Mouse (Mus musculus) ES-E14 (cell line): ENCODE data around the gene Gne.
A peak's percentile ranks its signal among the peaks of the same experiment; 100 is the strongest.

Experiments
- HCFC1 ChIP-seq: IDR thresholded peaks from 2 replicates; pipeline ENCODE4 v1.6.1; 2012; ENCODE audit warnings: low read length, inconsistent platforms, borderline replicate concordance; ENCODE audit not compliant: insufficient read depth
- ZC3H11A ChIP-seq: IDR thresholded peaks from 2 replicates; pipeline ENCODE4 v1.6.1; 2012; ENCODE audit warnings: low read depth, mild to moderate bottlenecking, inconsistent platforms, low read length, borderline replicate concordance

DNA sequence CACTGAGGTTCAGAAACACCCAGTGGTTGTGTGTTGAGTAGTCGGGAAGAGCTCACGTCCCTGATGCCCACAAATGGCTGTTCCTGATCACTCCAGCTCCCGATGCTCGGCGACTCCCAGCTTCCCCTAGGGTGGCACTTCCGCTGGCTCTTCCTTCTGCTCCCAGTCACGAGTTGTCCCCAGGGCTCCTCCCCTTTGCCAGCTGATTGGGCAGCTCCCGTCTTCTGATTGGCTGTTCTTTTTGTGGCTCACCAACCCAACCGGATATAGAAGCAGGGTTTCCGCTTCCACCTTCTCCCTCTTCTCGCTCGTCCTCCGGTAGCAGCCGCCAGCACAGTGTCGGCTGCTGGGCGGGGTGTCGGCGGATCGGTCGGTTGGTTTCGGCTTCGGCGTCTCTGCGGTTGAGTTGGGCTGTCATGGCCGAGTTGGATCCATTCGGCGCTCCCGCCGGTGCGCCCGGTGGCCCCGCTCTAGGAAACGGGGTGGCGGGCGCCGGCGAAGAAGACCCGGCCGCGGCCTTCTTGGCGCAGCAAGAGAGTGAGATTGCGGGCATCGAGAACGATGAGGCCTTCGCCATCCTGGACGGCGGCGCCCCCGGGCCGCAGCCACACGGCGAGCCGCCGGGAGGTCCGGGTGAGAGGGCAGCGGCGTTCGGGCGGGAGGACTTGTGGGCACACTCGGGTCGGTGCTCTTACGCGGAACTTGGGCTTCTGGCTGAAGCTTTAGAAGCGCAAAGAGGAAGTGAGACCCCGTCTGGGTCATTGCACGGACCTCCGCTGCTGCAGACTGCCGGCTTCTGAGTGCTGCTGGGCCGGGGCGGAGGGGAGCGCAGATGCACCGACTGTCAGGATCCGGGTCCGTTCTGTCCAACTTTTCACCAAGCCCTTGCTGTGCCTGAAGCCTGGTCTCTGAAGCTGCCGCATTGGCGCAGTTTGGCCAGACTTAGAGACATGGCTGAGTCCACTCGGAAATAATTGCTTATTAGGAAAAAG lies 71.3 kb downstream of the Gne start:
- TF ChIP-seq HCFC1 = peak; percentile 61; the same call in 1 of the 2 replicates
- no peak for TF ChIP-seq ZC3H11A
